Mouse (Mus musculus): ENCODE results near the gene Myoz2. TPM values are rescaled to one million over a fixed set of nuclear protein-coding genes. Genes with fewer than 3 reads are reported as not detected.

Gene Myoz2
- not detected in 2 replicates for total RNA-seq (2012; rRNA removed)

GRCm38 (mm10) chr3:123034752-123035151 is at the start of gene Myoz2:
TSS of gene Myoz2 (minus strand) at chr3:123035015.
- Histone ChIP-seq H3K36me3 (ENCODE audit: control insufficient read depth, insufficient read depth, low read length, poor library complexity, severe bottlenecking) (no peaks in the 10 kb centered on the region), H3K9ac (ENCODE audit: insufficient read depth, low read depth, low read length, poor library complexity, severe bottlenecking) (no peak within 1 kb of the TSS), H3K9me3 (ENCODE audit: control insufficient read depth, insufficient read depth, low read depth, low read length) (no peaks in the 10 kb centered on the region), H3K4me3 (ENCODE audit: insufficient read depth in 1 of 2, low read depth in 1 of 2, low read length in 2 of 2, poor library complexity in 1 of 2, severe bottlenecking in 1 of 2) (no peak within 1 kb of the TSS), H3K4me1 (ENCODE audit: control insufficient read depth in 2 of 2, insufficient read depth in 2 of 2, low read length in 2 of 2, poor library complexity in 1 of 2) (no peaks in the 10 kb centered on the region), H3K27ac (ENCODE audit: insufficient read depth, low read depth, low read length, poor library complexity, severe bottlenecking) (no peak within 1 kb of the TSS)
- TF ChIP-seq HCFC1 (IDR thresholded peaks at IDR 0.05; ENCODE audit: borderline replicate concordance, insufficient read depth, low read length) (no peak), CHD2 (IDR thresholded peaks at IDR 0.05; ENCODE audit: low read depth, low read length) (no peak)
- DNase-seq (ENCODE audit: low read depth, low spot score) = no peak
- in situ Hi-C loops (cut with MboI; ENCODE audit: low sequenced_read_pairs in 2 of 2, unreplicated experiment in 2 of 2) = no loop called here

DNA sequence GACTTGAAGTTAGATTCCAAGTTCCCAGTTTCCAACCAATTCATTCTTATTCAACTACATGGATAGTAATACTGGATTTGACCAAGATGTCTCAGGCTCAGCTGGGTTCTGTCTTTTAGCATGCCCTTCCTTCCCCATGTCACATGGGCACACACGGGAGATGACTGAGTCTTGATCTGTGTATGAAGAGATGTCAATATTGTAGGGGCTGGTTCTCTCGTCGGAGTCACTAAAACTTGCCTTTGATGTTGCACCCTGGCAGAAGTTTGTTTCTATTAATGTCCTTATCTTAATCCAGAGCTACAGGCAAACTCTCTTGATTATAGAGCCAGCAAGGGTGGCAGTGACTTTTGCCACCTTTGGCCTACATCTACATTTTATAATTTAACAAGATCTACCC is 46.9 kb upstream of the Myoz2 start:
- Histone ChIP-seq H3K4me1 (ENCODE audit: control insufficient read depth in 2 of 2, insufficient read depth in 2 of 2, low read length in 2 of 2, poor library complexity in 1 of 2) (peaks cover 3% of the 10 kb centered on the region in 2 experiments; a peak in 2 of 4 replicates), H3K9ac (ENCODE audit: insufficient read depth, low read depth, low read length, poor library complexity, severe bottlenecking) (no peak overlapping the region), H3K4me3 (ENCODE audit: insufficient read depth in 1 of 2, low read depth in 1 of 2, low read length in 2 of 2, poor library complexity in 1 of 2, severe bottlenecking in 1 of 2) (no peak overlapping the region), H3K36me3 (ENCODE audit: control insufficient read depth, insufficient read depth, low read length, poor library complexity, severe bottlenecking) (no peaks in the 10 kb centered on the region), H3K9me3 (ENCODE audit: control insufficient read depth, insufficient read depth, low read depth, low read length) (no peaks in the 10 kb centered on the region), H3K27ac (ENCODE audit: insufficient read depth, low read depth, low read length, poor library complexity, severe bottlenecking) (no peak overlapping the region)
- in situ Hi-C loops (cut with MboI; ENCODE audit: low sequenced_read_pairs in 2 of 2, unreplicated experiment in 2 of 2) = no loop called here
- TF ChIP-seq ZC3H11A (IDR thresholded peaks at IDR 0.05; ENCODE audit: borderline replicate concordance, low read depth, low read length) (no peak), ZNF384 (IDR thresholded peaks at IDR 0.05; ENCODE audit: low read depth, low read length) (no peak), CHD2 (IDR thresholded peaks at IDR 0.05; ENCODE audit: low read depth, low read length) (no peak), HCFC1 (IDR thresholded peaks at IDR 0.05; ENCODE audit: borderline replicate concordance, insufficient read depth, low read length) (no peak), MAFK (IDR thresholded peaks at IDR 0.05; ENCODE audit: insufficient read depth, low read depth, low read length) (no peak)
- no peak for DNase-seq (ENCODE audit: low read depth, low spot score)

DNA sequence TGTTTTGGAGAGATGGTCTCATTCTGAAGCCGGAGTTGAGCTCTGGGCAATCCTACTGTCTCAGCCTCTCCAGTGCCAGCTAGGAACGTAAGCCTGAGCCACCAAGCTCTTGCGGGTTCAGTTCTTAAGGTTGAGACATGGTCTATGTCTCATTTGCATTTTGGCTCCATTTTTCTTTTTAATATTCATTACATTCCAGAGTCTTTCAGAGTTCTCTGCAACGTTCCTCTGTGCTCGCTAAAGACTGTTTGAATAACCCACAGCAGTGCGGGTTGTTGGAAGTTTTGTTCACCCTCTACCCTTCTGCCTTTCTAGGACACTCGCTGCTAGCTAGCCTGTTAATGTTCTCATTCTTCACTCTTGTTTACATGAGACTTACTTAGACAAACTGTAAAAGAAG is 46.1 kb upstream of the Myoz2 start:
- TF ChIP-seq ZNF384 (IDR thresholded peaks at IDR 0.05; ENCODE audit: low read depth, low read length) = no peak
- no peak for TF ChIP-seq CHD2 (IDR thresholded peaks at IDR 0.05; ENCODE audit: low read depth, low read length)
- no peak for TF ChIP-seq MAFK (IDR thresholded peaks at IDR 0.05; ENCODE audit: insufficient read depth, low read depth, low read length)
- no peak for TF ChIP-seq ZC3H11A (IDR thresholded peaks at IDR 0.05; ENCODE audit: borderline replicate concordance, low read depth, low read length)
- TF ChIP-seq HCFC1 (IDR thresholded peaks at IDR 0.05; ENCODE audit: borderline replicate concordance, insufficient read depth, low read length) = no peak
- no peak overlapping the region for H3K4me3 ChIP-seq (ENCODE audit: insufficient read depth in 1 of 2, low read depth in 1 of 2, low read length in 2 of 2, poor library complexity in 1 of 2, severe bottlenecking in 1 of 2)
- no peak for DNase-seq (ENCODE audit: low read depth, low spot score)
- peaks cover under 1 to 3% of the 10 kb centered on the region in 2 experiments; a peak in 2 of 4 replicates for H3K4me1 ChIP-seq (ENCODE audit: control insufficient read depth in 2 of 2, insufficient read depth in 2 of 2, low read length in 2 of 2, poor library complexity in 1 of 2)
- H3K27ac ChIP-seq (ENCODE audit: insufficient read depth, low read depth, low read length, poor library complexity, severe bottlenecking) = no peak overlapping the region
- in situ Hi-C loops (cut with MboI; ENCODE audit: low sequenced_read_pairs in 2 of 2, unreplicated experiment in 2 of 2) = no loop called here
- no peak overlapping the region for H3K9ac ChIP-seq (ENCODE audit: insufficient read depth, low read depth, low read length, poor library complexity, severe bottlenecking)
- no peaks in the 10 kb centered on the region for H3K36me3 ChIP-seq (ENCODE audit: control insufficient read depth, insufficient read depth, low read length, poor library complexity, severe bottlenecking)
- no peaks in the 10 kb centered on the region for H3K9me3 ChIP-seq (ENCODE audit: control insufficient read depth, insufficient read depth, low read depth, low read length)

- no peak overlapping the region for H3K4me3 ChIP-seq (ENCODE audit: insufficient read depth in 1 of 2, low read depth in 1 of 2, low read length in 2 of 2, poor library complexity in 1 of 2, severe bottlenecking in 1 of 2)
- TF ChIP-seq MAFK (IDR thresholded peaks at IDR 0.05; ENCODE audit: insufficient read depth, low read depth, low read length) (no peak), HCFC1 (IDR thresholded peaks at IDR 0.05; ENCODE audit: borderline replicate concordance, insufficient read depth, low read length) (no peak), CHD2 (IDR thresholded peaks at IDR 0.05; ENCODE audit: low read depth, low read length) (no peak), ZNF384 (IDR thresholded peaks at IDR 0.05; ENCODE audit: low read depth, low read length) (no peak), ZC3H11A (IDR thresholded peaks at IDR 0.05; ENCODE audit: borderline replicate concordance, low read depth, low read length) (no peak)
- DNase-seq (ENCODE audit: low read depth, low spot score) = no peak
- H3K36me3 ChIP-seq (ENCODE audit: control insufficient read depth, insufficient read depth, low read length, poor library complexity, severe bottlenecking) = no peaks in the 10 kb centered on the region
- no peaks in the 10 kb centered on the region; a peak in 2 of 4 replicates for H3K4me1 ChIP-seq (ENCODE audit: control insufficient read depth in 2 of 2, insufficient read depth in 2 of 2, low read length in 2 of 2, poor library complexity in 1 of 2)
- in situ Hi-C loops (cut with MboI; ENCODE audit: low sequenced_read_pairs in 2 of 2, unreplicated experiment in 2 of 2) = no loop called here
- H3K27ac ChIP-seq (ENCODE audit: insufficient read depth, low read depth, low read length, poor library complexity, severe bottlenecking) = no peak overlapping the region
- no peak overlapping the region for H3K9ac ChIP-seq (ENCODE audit: insufficient read depth, low read depth, low read length, poor library complexity, severe bottlenecking)
- H3K9me3 ChIP-seq (ENCODE audit: control insufficient read depth, insufficient read depth, low read depth, low read length) = no peaks in the 10 kb centered on the region
Measured at GRCm38 (mm10) chr3:123080017-123080725, 45.4 kb upstream of the Myoz2 start.

Measured in ES-E14 (cell line).